Mouse (Mus musculus) neural tube, embryonic 14.5 days (tissue): ENCODE measurements around the gene Vinac1. TPM values are rescaled to one million over a fixed set of nuclear protein-coding genes. Genes with fewer than 3 reads are reported as not detected.

ENCODE experiments used
- ATAC-seq: fragments of 200-750 bp; cut with Nextera tagmentation; 2 replicates; pipeline ENCODE4 v1.8.0; 2017; ENCODE audit warnings: low read depth, mild to moderate bottlenecking, moderate TSS enrichment, moderate library complexity
- H3K27ac ChIP-seq: fragments of 300-500 bp; sonication (generic); 2 replicates; pipeline ENCODE4 v1.5.1; 2014; ENCODE audit warnings: low read depth, mild to moderate bottlenecking, control low read depth, low read length, moderate library complexity, mixed read lengths
- H3K27me3 ChIP-seq: fragments of 300-500 bp; sonication (generic); 2 replicates; pipeline ENCODE4 v1.6.1; 2014; ENCODE audit warnings: low read length; ENCODE audit not compliant: control insufficient read depth, insufficient read depth
- H3K36me3 ChIP-seq: fragments of 300-500 bp; sonication (generic); 2 replicates; pipeline ENCODE4 v1.6.1; 2014; ENCODE audit warnings: low read length, mixed read lengths; ENCODE audit not compliant: control insufficient read depth, insufficient read depth
- H3K4me1 ChIP-seq: fragments of 300-500 bp; sonication (generic); 2 replicates; pipeline ENCODE4 v1.6.1; 2014; ENCODE audit warnings: low read length; ENCODE audit not compliant: control insufficient read depth, insufficient read depth
- H3K4me2 ChIP-seq: fragments of 300-500 bp; sonication (generic); 2 replicates; pipeline ENCODE4 v1.6.1; 2014; ENCODE audit warnings: mild to moderate bottlenecking, low read depth, low read length, control low read depth
- H3K4me3 ChIP-seq: fragments of 300-500 bp; sonication (generic); 2 replicates; pipeline ENCODE4 v1.5.1; 2014; ENCODE audit warnings: low read depth, low read length, control low read depth, mixed read lengths
- H3K9ac ChIP-seq: fragments of 300-500 bp; sonication (generic); replicated peaks from 2 replicates; pipeline ENCODE4 v1.6.1; 2014; ENCODE audit warnings: low read depth, mild to moderate bottlenecking, control low read depth, low read length, mixed read lengths
- H3K9me3 ChIP-seq: fragments of 300-500 bp; sonication (generic); 2 replicates; pipeline ENCODE4 v1.6.1; 2016; ENCODE audit warnings: low read length; ENCODE audit not compliant: control insufficient read depth
- WGBS: fragments of 180-500 bp; shearing (Covaris S2); extraction: QIAGEN DNeasy Blood & Tissue Kit; methylation state at CpG from one replicate; pipeline ENCODE4 v1.1.7; 2014; 5-methylcytosine and 5-hydroxymethylcytosine counted together
- polyA plus RNA-seq: library from polyadenylated mRNA; unstranded; fragments of >200 nt; fragmentation: Nextera tagmentation; extraction: Ambion mirVana; gene quantifications from 2 replicates; pipeline ENCODE4 v1.2.1, GENCODE M21; 2014

The Vinac1 gene
- polyA plus RNA-seq, 1 experiment from 2014 or later, result 1.3 TPM

- H3K4me2 ChIP-seq, result no peak overlapping the region
- no peak overlapping the region for H3K4me3 ChIP-seq
- ATAC-seq, result no peak
- H3K27ac ChIP-seq, result no peak overlapping the region
- 80% methylated on average over 3 of the region's 3 CpGs for WGBS
- H3K27me3 ChIP-seq, result no peaks in the 10 kb centered on the region
- peaks cover 29% of the 10 kb centered on the region for H3K36me3 ChIP-seq
- no peak overlapping the region for H3K9ac ChIP-seq
- H3K4me1 ChIP-seq, result no peaks in the 10 kb centered on the region
- no peaks in the 10 kb centered on the region for H3K9me3 ChIP-seq
These were observed 30.3 kb upstream of the Vinac1 start for GRCm38 (mm10) chr2:129078313-129078712.

GRCm38 (mm10) chr2:129070296-129070695 lies 22.3 kb upstream of the Vinac1 start:
- no peak overlapping the region for H3K27ac ChIP-seq
- H3K36me3 ChIP-seq, result peaks cover 6% of the 10 kb centered on the region; the same call in 1 of the 2 replicates
- no peak overlapping the region for H3K4me2 ChIP-seq
- no peaks in the 10 kb centered on the region for H3K27me3 ChIP-seq
- no peaks in the 10 kb centered on the region for H3K9me3 ChIP-seq
- no peak for ATAC-seq
- no peak overlapping the region for H3K4me3 ChIP-seq
- no peak overlapping the region for H3K9ac ChIP-seq
- WGBS, result 93% methylated on average over 3 of the region's 3 CpGs
- H3K4me1 ChIP-seq, result peaks cover 22% of the 10 kb centered on the region

GRCm38 (mm10) chr2:129066326-129066725 lies 18.4 kb upstream of the Vinac1 start:
- H3K4me1 ChIP-seq, result peaks cover 22% of the 10 kb centered on the region
- H3K27ac ChIP-seq, result peak overlapping the region; percentile 78
- peaks cover 6% of the 10 kb centered on the region; the same call in 1 of the 2 replicates for H3K36me3 ChIP-seq
- under 1% methylated on average over 20 of the region's 20 CpGs for WGBS
- peak overlapping the region; percentile 95 for H3K4me3 ChIP-seq
- peak overlapping the region; percentile 87 for H3K9ac ChIP-seq
- no peaks in the 10 kb centered on the region for H3K9me3 ChIP-seq
- peak; percentile 78 for ATAC-seq
- peak overlapping the region; percentile 86 for H3K4me2 ChIP-seq
- no peaks in the 10 kb centered on the region for H3K27me3 ChIP-seq

- Histone ChIP-seq H3K27ac (peak within 1 kb of the TSS; percentile 78), H3K4me2 (peak within 1 kb of the TSS; percentile 86), H3K9me3 (no peaks in the 10 kb centered on the region), H3K36me3 (peaks cover 6% of the 10 kb centered on the region; the same call in 1 of the 2 replicates), H3K9ac (peak within 1 kb of the TSS; percentile 87), H3K4me3 (peak within 1 kb of the TSS; percentile 95), H3K4me1 (peaks cover 22% of the 10 kb centered on the region), H3K27me3 (no peaks in the 10 kb centered on the region)
- WGBS, result under 1% methylated on average over 60 of the region's 62 CpGs
- peak; percentile 96 for ATAC-seq
These were observed 17.7 kb upstream of the Vinac1 start, which contains the start of gene Ttl for GRCm38 (mm10) chr2:129065437-129066282. Ttl (plus strand) TSS chr2:129065942.

GRCm38 (mm10) chr2:129061456-129062059 lies 13.6 kb upstream of the Vinac1 start:
- Histone ChIP-seq H3K4me2 (no peak overlapping the region), H3K4me3 (no peak overlapping the region), H3K27me3 (no peaks in the 10 kb centered on the region), H3K9ac (no peak overlapping the region), H3K9me3 (no peaks in the 10 kb centered on the region), H3K4me1 (no peaks in the 10 kb centered on the region), H3K36me3 (no peaks in the 10 kb centered on the region), H3K27ac (no peak overlapping the region)
- ATAC-seq, result no peak
- WGBS, result 81% methylated on average over 10 of the region's 10 CpGs

GRCm38 (mm10) chr2:129057920-129058361 lies 10.0 kb upstream of the Vinac1 start:
- no peak overlapping the region for H3K4me2 ChIP-seq
- H3K4me1 ChIP-seq, result no peaks in the 10 kb centered on the region
- no peak overlapping the region for H3K4me3 ChIP-seq
- H3K27ac ChIP-seq, result no peak overlapping the region
- H3K9ac ChIP-seq, result no peak overlapping the region
- no peaks in the 10 kb centered on the region for H3K9me3 ChIP-seq
- ATAC-seq, result no peak
- H3K27me3 ChIP-seq, result no peaks in the 10 kb centered on the region
- WGBS, result 87% methylated on average over 6 of the region's 6 CpGs
- no peaks in the 10 kb centered on the region for H3K36me3 ChIP-seq

- Histone ChIP-seq H3K4me1 (no peaks in the 10 kb centered on the region), H3K4me2 (no peak overlapping the region), H3K4me3 (no peak overlapping the region), H3K9me3 (no peaks in the 10 kb centered on the region), H3K36me3 (no peaks in the 10 kb centered on the region), H3K27ac (no peak overlapping the region), H3K27me3 (no peaks in the 10 kb centered on the region), H3K9ac (no peak overlapping the region)
- WGBS, result 97% methylated on average over 8 of the region's 8 CpGs
- ATAC-seq, result no peak
These were observed 9.3 kb upstream of the Vinac1 start for GRCm38 (mm10) chr2:129057256-129057655.

GRCm38 (mm10) chr2:129056597-129056996 lies 8.6 kb upstream of the Vinac1 start:
- Histone ChIP-seq H3K9ac (no peak overlapping the region), H3K4me1 (no peaks in the 10 kb centered on the region), H3K27me3 (no peaks in the 10 kb centered on the region), H3K9me3 (no peaks in the 10 kb centered on the region), H3K36me3 (no peaks in the 10 kb centered on the region), H3K4me2 (no peak overlapping the region), H3K4me3 (no peak overlapping the region), H3K27ac (no peak overlapping the region)
- ATAC-seq, result no peak
- WGBS, result 50% methylated on average over 9 of the region's 9 CpGs

- Histone ChIP-seq H3K9me3 (no peaks in the 10 kb centered on the region), H3K4me3 (no peak overlapping the region), H3K27ac (no peak overlapping the region), H3K36me3 (no peaks in the 10 kb centered on the region), H3K9ac (no peak overlapping the region), H3K27me3 (no peaks in the 10 kb centered on the region), H3K4me1 (no peaks in the 10 kb centered on the region), H3K4me2 (no peak overlapping the region)
- no peak for ATAC-seq
- 81% methylated on average over 6 of the region's 6 CpGs for WGBS
These were observed 7.8 kb upstream of the Vinac1 start for GRCm38 (mm10) chr2:129055741-129056140.
